Mouse (Mus musculus): ENCODE measurements around the gene Csad.

DNA sequence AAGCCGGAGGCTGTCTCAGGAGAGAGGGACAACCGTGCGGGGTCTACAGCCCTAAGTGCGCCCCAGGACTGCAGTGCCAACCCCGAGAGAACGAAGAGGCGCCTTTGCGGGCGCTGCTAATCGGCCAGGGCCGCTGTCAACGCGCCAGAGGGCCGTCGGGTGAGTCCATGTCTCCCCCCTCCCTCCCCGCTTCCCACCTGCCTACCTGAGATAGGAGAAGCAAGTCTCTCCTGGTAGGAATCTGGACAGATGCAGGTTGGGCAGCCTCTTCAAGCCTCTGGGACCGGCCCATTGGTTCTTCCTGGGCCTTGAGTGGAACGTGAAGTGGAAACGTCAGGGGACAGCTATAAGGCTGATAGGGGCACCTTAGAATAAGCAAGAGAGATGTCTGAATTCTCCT is 59.8 kb downstream of the Csad start:
- TF ChIP-seq CTCF (IDR thresholded peaks at IDR 0.05; ENCODE audit: extremely low read depth, insufficient read depth, insufficient read length, insufficient replicate concordance) (no peak), POLR2A (IDR thresholded peaks at IDR 0.05; ENCODE audit: low read depth, low read length) (no peak)

All from spleen, adult 2 months (tissue).